Mouse (Mus musculus): ENCODE data around the gene Olfr91. TPM values are rescaled to one million over a fixed set of nuclear protein-coding genes. Genes with fewer than 3 reads are reported as not detected.

Olfr91 gene
- polyA plus RNA-seq (2014; fragmentation: Illumina TruSeq; extraction: RNeasy Lipid Tissue Mini Kit (QIAGEN cat#74804); ENCODE audit: low read depth, low replicate concordance), result not detected

DNA sequence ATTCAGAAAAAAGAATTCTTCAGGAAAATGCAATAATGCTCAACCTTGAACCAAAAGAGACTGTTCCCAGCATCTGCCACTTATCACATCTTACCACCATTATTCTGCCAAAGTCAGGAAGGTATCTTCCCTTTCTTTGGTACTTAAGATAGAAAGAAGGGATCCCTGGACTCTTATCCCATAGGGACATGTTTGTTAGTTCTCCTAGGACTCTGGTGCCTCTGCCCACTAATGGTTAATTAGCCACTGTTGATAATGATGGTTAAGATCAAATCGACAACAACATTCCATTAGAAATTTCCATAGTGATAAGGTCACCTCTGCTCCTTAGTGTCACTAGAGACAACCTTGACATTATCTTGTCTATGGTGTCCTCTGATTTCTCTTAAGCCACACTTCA lies at the start of gene Olfr91:
Gene Olfr91, minus strand, starts transcription at position 101 of the 400 bp plus-strand sequence.

DNA sequence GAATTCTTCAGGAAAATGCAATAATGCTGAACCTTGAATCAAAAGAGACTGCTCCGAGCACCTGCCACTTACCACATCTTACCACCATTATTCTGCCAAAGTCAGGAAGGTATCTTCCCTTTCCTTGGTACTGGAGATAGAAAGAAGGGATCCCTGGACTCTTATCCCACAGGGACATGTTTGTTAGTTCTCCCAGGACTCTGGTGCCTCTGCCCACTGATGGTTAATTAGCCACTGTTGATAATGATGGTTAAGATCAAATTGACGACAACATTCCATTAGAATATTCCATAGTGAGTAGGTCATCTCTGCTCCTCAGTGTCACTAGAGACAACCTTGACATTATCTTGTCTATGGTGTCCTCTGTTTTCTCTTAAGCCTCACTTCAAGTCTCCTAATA lies 21.9 kb upstream of the Olfr91 start, which contains the start of gene Olfr92:
Gene Olfr92, minus strand, starts transcription at position 101 of the 400 bp plus-strand sequence.

DNA sequence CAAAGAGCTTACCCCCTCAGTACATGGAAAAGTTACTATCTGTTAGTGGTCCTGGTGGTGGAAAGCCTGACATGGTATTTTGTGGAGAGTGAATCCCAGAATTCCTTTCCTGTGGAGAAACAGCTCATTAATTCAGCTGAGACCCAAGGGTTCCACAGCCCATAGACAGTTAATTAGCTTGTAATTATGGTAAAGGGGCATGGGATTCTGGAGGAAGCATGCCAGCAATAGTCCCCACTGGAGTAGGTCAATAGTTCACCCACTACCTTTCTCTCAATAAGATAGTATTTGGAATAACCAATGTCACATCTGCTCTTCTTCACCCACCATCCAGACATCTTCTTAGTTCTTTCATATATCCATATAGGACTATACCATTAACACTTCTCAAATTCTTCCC lies 9.7 kb downstream of the Olfr91 start, which contains the start of gene Olfr90:
Gene Olfr90, minus strand, starts transcription at position 101 of the 400 bp plus-strand sequence.

DNA sequence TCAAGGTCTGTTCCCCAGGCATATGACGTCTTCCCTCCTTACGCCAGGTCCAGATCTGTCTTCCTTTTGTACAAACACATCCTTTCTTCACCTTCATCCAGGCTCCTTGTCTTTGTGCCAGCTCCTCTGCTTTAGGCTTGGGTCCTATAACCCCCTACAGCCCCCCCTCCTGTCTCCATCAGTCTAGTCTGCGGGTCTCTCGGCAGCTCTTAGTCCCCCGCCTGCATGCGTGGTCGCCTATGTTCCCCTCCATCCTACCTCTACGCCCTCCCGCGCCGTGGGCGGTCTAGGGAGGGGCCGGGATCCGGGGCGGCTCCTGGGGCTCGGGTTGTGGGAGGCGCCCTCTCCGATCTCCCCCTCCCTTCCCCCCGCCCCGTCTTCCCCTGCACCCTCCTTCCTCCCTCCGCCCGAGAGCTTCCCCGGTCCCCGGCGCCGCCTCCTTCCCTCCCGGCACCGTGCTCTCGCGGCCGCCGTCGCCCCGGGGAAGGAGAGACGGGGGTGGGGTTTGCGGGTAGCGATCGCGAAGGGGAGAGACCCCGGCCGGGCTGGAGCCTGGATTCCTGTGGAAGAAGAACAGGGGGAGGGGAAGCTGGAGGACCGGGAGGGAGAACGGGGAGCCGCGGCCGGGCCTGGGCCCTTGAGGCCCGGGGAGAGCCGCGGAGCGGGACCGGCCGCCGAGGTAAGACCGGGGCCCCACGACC lies 52.3 kb downstream of the Olfr91 start, which contains the start of gene Gabbr1:
Gene Gabbr1, plus strand, starts transcription at position 356 of the 701 bp plus-strand sequence.

Other genes starting within 250 kb of the Olfr91 start
- 2.2 TPM for gene Trim15, start 231.1 kb downstream of the Olfr91 start, polyA plus RNA-seq (2014; fragmentation: Illumina TruSeq; extraction: RNeasy Lipid Tissue Mini Kit (QIAGEN cat#74804); ENCODE audit: low read depth, low replicate concordance)
- not detected for gene Trim10, start 228.7 kb downstream of the Olfr91 start, polyA plus RNA-seq (2014; fragmentation: Illumina TruSeq; extraction: RNeasy Lipid Tissue Mini Kit (QIAGEN cat#74804); ENCODE audit: low read depth, low replicate concordance)
- 29.1 TPM for gene Trim40, start 208.2 kb downstream of the Olfr91 start, polyA plus RNA-seq (2014; fragmentation: Illumina TruSeq; extraction: RNeasy Lipid Tissue Mini Kit (QIAGEN cat#74804); ENCODE audit: low read depth, low replicate concordance)
- gene Trim31, start 200.2 kb downstream of the Olfr91 start, polyA plus RNA-seq (2014; fragmentation: Illumina TruSeq; extraction: RNeasy Lipid Tissue Mini Kit (QIAGEN cat#74804); ENCODE audit: low read depth, low replicate concordance), result 77.1 TPM
- gene Rnf39, start 155.4 kb downstream of the Olfr91 start, polyA plus RNA-seq (2014; fragmentation: Illumina TruSeq; extraction: RNeasy Lipid Tissue Mini Kit (QIAGEN cat#74804); ENCODE audit: low read depth, low replicate concordance), result 7.3 TPM
- 9.2 TPM for gene Ppp1r11, start 146.5 kb downstream of the Olfr91 start, polyA plus RNA-seq (2014; fragmentation: Illumina TruSeq; extraction: RNeasy Lipid Tissue Mini Kit (QIAGEN cat#74804); ENCODE audit: low read depth, low replicate concordance)
- 19.7 TPM for gene Znrd1, start 139.7 kb downstream of the Olfr91 start, polyA plus RNA-seq (2014; fragmentation: Illumina TruSeq; extraction: RNeasy Lipid Tissue Mini Kit (QIAGEN cat#74804); ENCODE audit: low read depth, low replicate concordance)
- 22.8 TPM for gene Znrd1as, start 139.7 kb downstream of the Olfr91 start, polyA plus RNA-seq (2014; fragmentation: Illumina TruSeq; extraction: RNeasy Lipid Tissue Mini Kit (QIAGEN cat#74804); ENCODE audit: low read depth, low replicate concordance)
- not detected for gene 2410137M14Rik, start 117.0 kb downstream of the Olfr91 start, polyA plus RNA-seq (2014; fragmentation: Illumina TruSeq; extraction: RNeasy Lipid Tissue Mini Kit (QIAGEN cat#74804); ENCODE audit: low read depth, low replicate concordance)
- 0.28 TPM for gene H2-M5, start 108.7 kb downstream of the Olfr91 start, polyA plus RNA-seq (2014; fragmentation: Illumina TruSeq; extraction: RNeasy Lipid Tissue Mini Kit (QIAGEN cat#74804); ENCODE audit: low read depth, low replicate concordance)
- gene Zfp57, start 97.1 kb downstream of the Olfr91 start, polyA plus RNA-seq (2014; fragmentation: Illumina TruSeq; extraction: RNeasy Lipid Tissue Mini Kit (QIAGEN cat#74804); ENCODE audit: low read depth, low replicate concordance), result 5.1 TPM
- gene Mog, start 74.9 kb downstream of the Olfr91 start, polyA plus RNA-seq (2014; fragmentation: Illumina TruSeq; extraction: RNeasy Lipid Tissue Mini Kit (QIAGEN cat#74804); ENCODE audit: low read depth, low replicate concordance), result not detected
- gene Gabbr1, start 52.3 kb downstream of the Olfr91 start, polyA plus RNA-seq (2014; fragmentation: Illumina TruSeq; extraction: RNeasy Lipid Tissue Mini Kit (QIAGEN cat#74804); ENCODE audit: low read depth, low replicate concordance), result 42.1 TPM
- gene Olfr90, start 9.8 kb downstream of the Olfr91 start, polyA plus RNA-seq (2014; fragmentation: Illumina TruSeq; extraction: RNeasy Lipid Tissue Mini Kit (QIAGEN cat#74804); ENCODE audit: low read depth, low replicate concordance), result not detected
- gene Olfr92, start 21.8 kb upstream of the Olfr91 start, polyA plus RNA-seq (2014; fragmentation: Illumina TruSeq; extraction: RNeasy Lipid Tissue Mini Kit (QIAGEN cat#74804); ENCODE audit: low read depth, low replicate concordance), result not detected
- gene Olfr93, start 63.2 kb upstream of the Olfr91 start, polyA plus RNA-seq (2014; fragmentation: Illumina TruSeq; extraction: RNeasy Lipid Tissue Mini Kit (QIAGEN cat#74804); ENCODE audit: low read depth, low replicate concordance), result not detected
- 12.9 TPM for gene Ubd, start 95.6 kb upstream of the Olfr91 start, polyA plus RNA-seq (2014; fragmentation: Illumina TruSeq; extraction: RNeasy Lipid Tissue Mini Kit (QIAGEN cat#74804); ENCODE audit: low read depth, low replicate concordance)
- not detected for gene Olfr94, start 102.7 kb upstream of the Olfr91 start, polyA plus RNA-seq (2014; fragmentation: Illumina TruSeq; extraction: RNeasy Lipid Tissue Mini Kit (QIAGEN cat#74804); ENCODE audit: low read depth, low replicate concordance)
- not detected for gene Olfr95, start 114.8 kb upstream of the Olfr91 start, polyA plus RNA-seq (2014; fragmentation: Illumina TruSeq; extraction: RNeasy Lipid Tissue Mini Kit (QIAGEN cat#74804); ENCODE audit: low read depth, low replicate concordance)
- gene Olfr96, start 121.9 kb upstream of the Olfr91 start, polyA plus RNA-seq (2014; fragmentation: Illumina TruSeq; extraction: RNeasy Lipid Tissue Mini Kit (QIAGEN cat#74804); ENCODE audit: low read depth, low replicate concordance), result not detected
- gene Olfr97, start 139.1 kb upstream of the Olfr91 start, polyA plus RNA-seq (2014; fragmentation: Illumina TruSeq; extraction: RNeasy Lipid Tissue Mini Kit (QIAGEN cat#74804); ENCODE audit: low read depth, low replicate concordance), result not detected
- gene Olfr98, start 165.5 kb upstream of the Olfr91 start, polyA plus RNA-seq (2014; fragmentation: Illumina TruSeq; extraction: RNeasy Lipid Tissue Mini Kit (QIAGEN cat#74804); ENCODE audit: low read depth, low replicate concordance), result not detected
- 3.1 TPM for gene H2-M3, start 171.9 kb upstream of the Olfr91 start, polyA plus RNA-seq (2014; fragmentation: Illumina TruSeq; extraction: RNeasy Lipid Tissue Mini Kit (QIAGEN cat#74804); ENCODE audit: low read depth, low replicate concordance)
- gene Olfr99, start 185.2 kb upstream of the Olfr91 start, polyA plus RNA-seq (2014; fragmentation: Illumina TruSeq; extraction: RNeasy Lipid Tissue Mini Kit (QIAGEN cat#74804); ENCODE audit: low read depth, low replicate concordance), result not detected
- not detected for gene Olfr101, start 206.0 kb upstream of the Olfr91 start, polyA plus RNA-seq (2014; fragmentation: Illumina TruSeq; extraction: RNeasy Lipid Tissue Mini Kit (QIAGEN cat#74804); ENCODE audit: low read depth, low replicate concordance)
- not detected for gene Olfr102, start 218.8 kb upstream of the Olfr91 start, polyA plus RNA-seq (2014; fragmentation: Illumina TruSeq; extraction: RNeasy Lipid Tissue Mini Kit (QIAGEN cat#74804); ENCODE audit: low read depth, low replicate concordance)
- not detected for gene Olfr103, start 241.4 kb upstream of the Olfr91 start, polyA plus RNA-seq (2014; fragmentation: Illumina TruSeq; extraction: RNeasy Lipid Tissue Mini Kit (QIAGEN cat#74804); ENCODE audit: low read depth, low replicate concordance)

Measured in sigmoid colon, adult 10 weeks (tissue).